Mouse (Mus musculus): ENCODE results near the gene Cyth4.

GRCm38 (mm10) chr15:78563344-78563743 is 33.5 kb upstream of the Cyth4 start:
- TF ChIP-seq CTCF (IDR thresholded peaks at IDR 0.05; ENCODE audit: low read depth, low read length), result no peak
- no peak for TF ChIP-seq POLR2A (IDR thresholded peaks at IDR 0.05; ENCODE audit: borderline replicate concordance, low read depth, low read length)
